Mouse (Mus musculus): Measurements from ENCODE around the gene Dusp10. TPM values are rescaled to one million over a fixed set of nuclear protein-coding genes. Genes with fewer than 3 reads are reported as not detected.
A peak's percentile ranks its signal among the peaks of the same experiment; 100 is the strongest.

The Dusp10 gene
- total and polyA plus RNA-seq, 3 experiments: 5.0 to 14.1 (median 7.9) TPM

GRCm38 (mm10) chr1:184032682-184033389 lies 19.7 kb downstream of the Dusp10 start:
- Histone ChIP-seq H3K4me3 (peak overlapping the region; percentile 57), H3K9ac (ENCODE audit: low read depth, low read length) (peak overlapping the region; percentile 98), H3K79me2 (replicated peaks; ENCODE audit: control insufficient read depth, insufficient read depth, low read length) (no peaks in the 10 kb centered on the region), H3K27me3 (ENCODE audit: control insufficient read depth, insufficient read depth, low read length) (no peaks in the 10 kb centered on the region), H3K4me1 (ENCODE audit: control insufficient read depth, insufficient read depth, low read length) (peaks cover 5% of the 10 kb centered on the region; the same call in 1 of the 2 replicates), H3K36me3 (ENCODE audit: control insufficient read depth, insufficient read depth, low read length) (no peaks in the 10 kb centered on the region), H3K27ac (peak overlapping the region; percentile 86)
- no peak for DNase-seq
- WGBS: 41% methylated on average over 19 of the region's 19 CpGs
- TF ChIP-seq EP300 (IDR thresholded peaks at IDR 0.05; ENCODE audit: insufficient read depth, low read depth, low read length) (no peak), CTCF (IDR thresholded peaks at IDR 0.05) (no peak), POLR2A (IDR thresholded peaks at IDR 0.05; ENCODE audit: insufficient read depth, low read depth, low read length) (no peak)
- intact Hi-C loops (cut with DNase I): loop anchor here (5.0 to 10.0 kb wide), 2 partner anchors 204 to 702 kb away; partner anchors contain the start of gene Hlx

DNA sequence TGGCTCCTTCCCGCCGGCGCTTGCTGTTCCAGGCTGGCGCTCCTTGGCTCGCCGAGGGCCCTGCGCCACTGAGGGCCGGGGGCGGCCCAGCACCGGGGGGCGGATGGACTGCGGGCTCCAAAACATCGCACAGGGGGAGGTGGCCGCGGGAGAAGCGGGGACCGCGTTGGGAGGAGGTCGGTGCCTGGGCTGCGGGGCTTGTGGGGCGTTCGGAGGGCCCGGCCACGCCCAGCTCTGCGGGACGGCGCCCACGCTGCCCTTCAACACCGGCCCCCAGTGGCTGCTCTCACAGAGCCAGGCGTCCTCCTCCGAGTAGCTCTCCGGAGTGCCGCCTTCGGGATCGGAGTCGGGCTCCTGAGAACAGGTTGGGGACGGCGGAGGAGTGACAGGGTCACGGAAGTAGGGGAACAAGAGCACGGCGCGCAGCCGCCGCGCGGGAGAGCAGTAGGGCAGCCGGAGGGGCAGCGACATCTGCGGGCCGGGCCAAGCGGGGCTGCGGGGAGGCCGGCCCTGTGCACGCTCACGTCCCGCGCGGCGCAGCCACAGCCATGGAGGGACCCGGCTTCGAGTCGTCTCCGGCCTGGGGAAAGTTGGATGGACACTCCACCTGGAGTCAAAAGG lies 20.4 kb downstream of the Dusp10 start:
- no peaks in the 10 kb centered on the region for H3K27me3 ChIP-seq (ENCODE audit: control insufficient read depth, insufficient read depth, low read length)
- 1% methylated on average over 63 of the region's 63 CpGs for WGBS
- peak overlapping the region; percentile 57 for H3K4me3 ChIP-seq
- no peaks in the 10 kb centered on the region for H3K36me3 ChIP-seq (ENCODE audit: control insufficient read depth, insufficient read depth, low read length)
- H3K27ac ChIP-seq: peak overlapping the region; percentile 86
- TF ChIP-seq CTCF (IDR thresholded peaks at IDR 0.05): peak; percentile 65
- no peak for TF ChIP-seq EP300 (IDR thresholded peaks at IDR 0.05; ENCODE audit: insufficient read depth, low read depth, low read length)
- TF ChIP-seq POLR2A (IDR thresholded peaks at IDR 0.05; ENCODE audit: insufficient read depth, low read depth, low read length): no peak
- no peaks in the 10 kb centered on the region for H3K79me2 ChIP-seq (replicated peaks; ENCODE audit: control insufficient read depth, insufficient read depth, low read length)
- H3K4me1 ChIP-seq (ENCODE audit: control insufficient read depth, insufficient read depth, low read length): peaks cover 5% of the 10 kb centered on the region; the same call in 1 of the 2 replicates
- intact Hi-C loops (cut with DNase I): loop anchor here (1.0 to 10.0 kb wide), 3 partner anchors 30 to 701 kb away; partner anchors contain the start of gene Hlx
- DNase-seq: peak; percentile 86 to 87
- H3K9ac ChIP-seq (ENCODE audit: low read depth, low read length): peak overlapping the region; percentile 98

GRCm38 (mm10) chr1:184034011-184034557 lies 21.0 kb downstream of the Dusp10 start, which contains the start of gene 1700056E22Rik:
Gene 1700056E22Rik, minus strand, starts transcription at chr1:184034301.
- Histone ChIP-seq H3K36me3 (ENCODE audit: control insufficient read depth, insufficient read depth, low read length) (no peaks in the 10 kb centered on the region), H3K27ac (peak within 1 kb of the TSS; percentile 86), H3K9ac (ENCODE audit: low read depth, low read length) (peak within 1 kb of the TSS; percentile 98), H3K27me3 (ENCODE audit: control insufficient read depth, insufficient read depth, low read length) (no peaks in the 10 kb centered on the region), H3K4me3 (peak within 1 kb of the TSS; percentile 57), H3K4me1 (ENCODE audit: control insufficient read depth, insufficient read depth, low read length) (peaks cover 5% of the 10 kb centered on the region; the same call in 1 of the 2 replicates), H3K79me2 (replicated peaks; ENCODE audit: control insufficient read depth, insufficient read depth, low read length) (no peaks in the 10 kb centered on the region; the same call in 1 of the 2 replicates)
- TF ChIP-seq POLR2A (IDR thresholded peaks at IDR 0.05; ENCODE audit: insufficient read depth, low read depth, low read length) (peak; percentile 93), EP300 (IDR thresholded peaks at IDR 0.05; ENCODE audit: insufficient read depth, low read depth, low read length) (no peak), CTCF (IDR thresholded peaks at IDR 0.05) (no peak)
- intact Hi-C loops (cut with DNase I): loop anchor here (1.0 to 10.0 kb wide), 3 partner anchors 29 to 701 kb away; partner anchors contain the start of gene Hlx
- peak; percentile 96 to 99 for DNase-seq
- under 1% methylated on average over 38 of the region's 38 CpGs for WGBS

- Histone ChIP-seq H3K79me2 (replicated peaks; ENCODE audit: control insufficient read depth, insufficient read depth, low read length) (no peaks in the 10 kb centered on the region; the same call in 1 of the 2 replicates), H3K4me3 (peak overlapping the region; percentile 57), H3K4me1 (ENCODE audit: control insufficient read depth, insufficient read depth, low read length) (peaks cover 5% of the 10 kb centered on the region; the same call in 1 of the 2 replicates), H3K27ac (peak overlapping the region; percentile 71), H3K9ac (ENCODE audit: low read depth, low read length) (peak overlapping the region; percentile 45), H3K27me3 (ENCODE audit: control insufficient read depth, insufficient read depth, low read length) (no peaks in the 10 kb centered on the region), H3K36me3 (ENCODE audit: control insufficient read depth, insufficient read depth, low read length) (no peaks in the 10 kb centered on the region)
- peak; percentile 40 to 53 for DNase-seq
- no peak for TF ChIP-seq CTCF (IDR thresholded peaks at IDR 0.05)
- no peak for TF ChIP-seq EP300 (IDR thresholded peaks at IDR 0.05; ENCODE audit: insufficient read depth, low read depth, low read length)
- no peak for TF ChIP-seq POLR2A (IDR thresholded peaks at IDR 0.05; ENCODE audit: insufficient read depth, low read depth, low read length)
- intact Hi-C loops (cut with DNase I): loop anchor here (1.0 to 10.0 kb wide), 4 partner anchors 29 to 700 kb away; partner anchors contain the start of gene Hlx
- 1% methylated on average over 12 of the region's 12 CpGs for WGBS
These were observed 21.7 kb downstream of the Dusp10 start for GRCm38 (mm10) chr1:184034741-184035181.

- no peak for DNase-seq
- peak overlapping the region; percentile 51 for H3K9ac ChIP-seq (ENCODE audit: low read depth, low read length)
- peaks cover 5% of the 10 kb centered on the region; the same call in 1 of the 2 replicates for H3K4me1 ChIP-seq (ENCODE audit: control insufficient read depth, insufficient read depth, low read length)
- peaks cover under 1% of the 10 kb centered on the region; the same call in 1 of the 2 replicates for H3K79me2 ChIP-seq (replicated peaks; ENCODE audit: control insufficient read depth, insufficient read depth, low read length)
- WGBS: 9% methylated on average over 12 of the region's 12 CpGs
- H3K27ac ChIP-seq: peak overlapping the region; percentile 70
- H3K4me3 ChIP-seq: peak overlapping the region; percentile 57
- peaks cover 2% of the 10 kb centered on the region for H3K36me3 ChIP-seq (ENCODE audit: control insufficient read depth, insufficient read depth, low read length)
- TF ChIP-seq POLR2A (IDR thresholded peaks at IDR 0.05; ENCODE audit: insufficient read depth, low read depth, low read length) (no peak), CTCF (IDR thresholded peaks at IDR 0.05) (no peak), EP300 (IDR thresholded peaks at IDR 0.05; ENCODE audit: insufficient read depth, low read depth, low read length) (no peak)
- H3K27me3 ChIP-seq (ENCODE audit: control insufficient read depth, insufficient read depth, low read length): no peaks in the 10 kb centered on the region
- intact Hi-C loops (cut with DNase I): loop anchor here (5.0 to 10.0 kb wide), 2 partner anchors 137 to 699 kb away; partner anchors contain the start of gene Hlx
These were observed 22.3 kb downstream of the Dusp10 start for GRCm38 (mm10) chr1:184035346-184035903.
